Mouse (Mus musculus): ENCODE measurements around the gene Ankrd33. TPM values are rescaled to one million over a fixed set of nuclear protein-coding genes. Genes with fewer than 3 reads are reported as not detected.

Ankrd33 gene
- total and polyA plus RNA-seq, 3 experiments, result not detected

GRCm38 (mm10) chr15:101147115-101147909 lies 31.8 kb downstream of the Ankrd33 start:
- Histone ChIP-seq H3K9me3 (replicated peaks; ENCODE audit: insufficient read depth, low read length) (no peaks in the 10 kb centered on the region), H3K36me3 (ENCODE audit: control insufficient read depth in 1 of 2, insufficient read depth in 2 of 2, low read length in 2 of 2) (peaks cover 0 to 56% of the 10 kb centered on the region in 2 experiments; a peak in 2 of 4 replicates), H3K4me1 (ENCODE audit: control insufficient read depth in 1 of 2, insufficient read depth in 2 of 2, low read length in 2 of 2) (peaks cover 31 to 74% of the 10 kb centered on the region in 2 experiments), H3K27ac (ENCODE audit: control insufficient read depth, low read depth, low read length) (peak overlapping the region; percentile 84), H3K4me3 (ENCODE audit: control insufficient read depth in 1 of 2, insufficient read depth in 1 of 2, low read depth in 2 of 2, low read length in 2 of 2) (peak overlapping the region; percentile 40 to 59), H3K9ac (ENCODE audit: control insufficient read depth, low read depth, low read length, poor library complexity, severe bottlenecking) (peak overlapping the region; percentile 51), H3K79me2 (ENCODE audit: control insufficient read depth, insufficient read depth, low read length, poor library complexity) (no peaks in the 10 kb centered on the region; the same call in 1 of the 2 replicates), H3K27me3 (ENCODE audit: control insufficient read depth in 1 of 2, insufficient read depth in 2 of 2, low read length in 2 of 2) (no peaks in the 10 kb centered on the region)
- peak; percentile 90 for DNase-seq (ENCODE audit: low read depth, low spot score)
- TF ChIP-seq MYB (IDR thresholded peaks at IDR 0.05; ENCODE audit: low read depth, low read length) (peak; percentile 94), MXI1 (IDR thresholded peaks at IDR 0.05; ENCODE audit: low read depth, low read length) (no peak; the same call in 1 of the 2 replicates), TCF12 (IDR thresholded peaks at IDR 0.05; ENCODE audit: low read depth, low read length) (peak; percentile 94), ZC3H11A (IDR thresholded peaks at IDR 0.05; ENCODE audit: low read depth, low read length) (no peak), CTCF (IDR thresholded peaks at IDR 0.05 in 2 of 3, conservative IDR thresholded peaks at IDR 0.05 in 1 of 3; ENCODE audit: control insufficient read depth in 1 of 3, insufficient read depth in 1 of 3, low read depth in 2 of 3, low read length in 3 of 3, poor library complexity in 1 of 3, severe bottlenecking in 1 of 3) (no peak), RAD21 (IDR thresholded peaks at IDR 0.05; ENCODE audit: low read depth, low read length) (no peak), HCFC1 (IDR thresholded peaks at IDR 0.05; ENCODE audit: low read depth, low read length) (peak; percentile 11), ZMIZ1 (IDR thresholded peaks at IDR 0.05; ENCODE audit: low read depth, low read length) (0 out of 2 replicates have a peak, but pooled peaks have one; percentile 1), E2F4 (IDR thresholded peaks at IDR 0.05; ENCODE audit: borderline replicate concordance, low read depth, low read length) (no peak), CHD1 (IDR thresholded peaks at IDR 0.05; ENCODE audit: low read depth, low read length) (peak; percentile 71; the same call in 1 of the 2 replicates), TAL1 (IDR thresholded peaks at IDR 0.05; ENCODE audit: low read length) (peak; percentile 73), RCOR1 (IDR thresholded peaks at IDR 0.05; ENCODE audit: low read depth, low read length) (peak; percentile 93), GABPA (IDR thresholded peaks at IDR 0.05; ENCODE audit: low read depth, low read length) (no peak), GATA1 (IDR thresholded peaks at IDR 0.05; ENCODE audit: low read depth, low read length) (peak; percentile 95), BHLHE40 (IDR thresholded peaks at IDR 0.05; ENCODE audit: borderline replicate concordance, low read depth, low read length) (0 out of 2 replicates have a peak, but pooled peaks have one; percentile 41), JUND (IDR thresholded peaks at IDR 0.05; ENCODE audit: low read depth, low read length) (peak; percentile 1; the same call in 1 of the 2 replicates), MAX (IDR thresholded peaks at IDR 0.05; ENCODE audit: low read length) (no peak), UBTF (IDR thresholded peaks at IDR 0.05; ENCODE audit: borderline replicate concordance, insufficient read depth, low read depth, low read length) (0 out of 2 replicates have a peak, but pooled peaks have one; percentile 64), ZNF384 (IDR thresholded peaks at IDR 0.05; ENCODE audit: low read depth, low read length) (no peak), USF2 (IDR thresholded peaks at IDR 0.05; ENCODE audit: borderline replicate concordance in 1 of 2, insufficient read depth in 1 of 2, low read depth in 1 of 2, low read length in 2 of 2) (no peak), EP300 (IDR thresholded peaks at IDR 0.05; ENCODE audit: low read depth in 1 of 2, low read length in 2 of 2) (peak; percentile 95 to 97), ELF1 (IDR thresholded peaks at IDR 0.05; ENCODE audit: low read depth, low read length) (no peak), NRF1 (IDR thresholded peaks at IDR 0.05; ENCODE audit: insufficient read depth, low read depth, low read length, poor library complexity, severe bottlenecking) (no peak), ZKSCAN1 (IDR thresholded peaks at IDR 0.05; ENCODE audit: low read depth, low read length) (no peak), SMC3 (IDR thresholded peaks at IDR 0.05; ENCODE audit: low read depth, low read length) (no peak), USF1 (IDR thresholded peaks at IDR 0.05; ENCODE audit: low read depth, low read length) (no peak), MYC (IDR thresholded peaks at IDR 0.05; ENCODE audit: low read depth, low read length) (no peak), ETS1 (IDR thresholded peaks at IDR 0.05; ENCODE audit: low read depth, low read length) (peak; percentile 88), MAFK (IDR thresholded peaks at IDR 0.05; ENCODE audit: borderline replicate concordance, low read depth, low read length) (no peak), MEF2A (IDR thresholded peaks at IDR 0.05; ENCODE audit: extremely low read depth, insufficient replicate concordance, low read depth, low read length, poor library complexity, severe bottlenecking) (0 out of 2 replicates have a peak, but pooled peaks have one; percentile 9), POLR2A (IDR thresholded peaks at IDR 0.05; ENCODE audit: control insufficient read depth in 1 of 2, insufficient read depth in 1 of 2, low read depth in 1 of 2, low read length in 2 of 2, poor library complexity in 1 of 2) (peak in 1 of 2 experiments; percentile 54; a peak in 2 of 4 replicates), MAZ (IDR thresholded peaks at IDR 0.05; ENCODE audit: low read depth, low read length) (peak; percentile 86; the same call in 1 of the 2 replicates), POLR2AphosphoS2 (IDR thresholded peaks at IDR 0.05; ENCODE audit: low read length) (no peak), KAT2A (conservative IDR thresholded peaks at IDR 0.05; ENCODE audit: low read depth, low read length) (no peak), CHD2 (IDR thresholded peaks at IDR 0.05; ENCODE audit: low read length) (no peak)
